Mouse (Mus musculus) heart, adult 2 months (tissue): ENCODE data around the gene Lhfpl2.

Experiments
- CTCF ChIP-seq: fragments of 200-600 bp; IDR thresholded peaks from 2 replicates; pipeline ENCODE4 v1.8.1; 2022; ENCODE audit warnings: antibody characterized with exemption, mild to moderate bottlenecking, moderate library complexity
- EP300 ChIP-seq: fragments of 200-500 bp; IDR thresholded peaks from 2 replicates; pipeline ENCODE4 v1.6.1; 2011; ENCODE audit warnings: low read depth, low read length, control low read depth; ENCODE audit not compliant: insufficient read depth

DNA sequence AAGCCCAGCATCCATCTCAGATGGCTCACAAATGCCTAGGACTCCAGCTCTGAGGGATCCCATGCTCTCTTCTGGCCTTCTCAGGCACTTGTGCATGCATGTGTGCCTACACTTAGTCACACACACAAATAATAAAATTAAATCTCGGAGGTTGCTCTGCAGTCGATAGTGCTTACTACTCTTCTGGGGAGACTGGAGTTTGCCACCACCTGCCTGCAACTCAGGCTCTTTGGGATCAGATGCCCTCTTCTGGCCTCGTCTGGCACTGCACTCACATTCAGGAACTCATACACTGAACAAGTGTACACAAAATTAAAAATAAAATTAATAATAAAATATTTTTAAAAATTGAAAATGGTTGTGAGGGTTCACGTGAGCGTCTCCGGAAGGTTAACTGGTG, 2.2 kb downstream of the Lhfpl2 start:
- TF ChIP-seq CTCF (peak; percentile 80), EP300 (no peak)
